22 mouse cellular contexts compared by ENCODE assay signal in genomic region chr6:29049926-29050325, GRCm38 (mm10). TPM values are rescaled to one million over a fixed set of nuclear protein-coding genes. Genes with fewer than 3 reads are reported as not detected.
A peak's percentile ranks its signal among the peaks of the same experiment; 100 is the strongest.
DNase-seq lines count a peak whose midpoint lies in the region; ATAC-seq and TF ChIP-seq lines count a peak whose summit lies in the region.
"Had no signal": no experiment of that assay in that cellular context is flagged by ENCODE, and none has a peak within 500 bp of the region (broad histone marks: within the 10 kb centered on the region; RNA-seq: fewer than 3 reads in every experiment).

No protein-coding gene starts in this region.

- no peaks in the 10 kb centered on the region for H3K27me3 ChIP-seq in kidney, adult 2 months (replicated peaks; ENCODE audit: control insufficient read depth, insufficient read depth, low read length)
- no peaks in the 10 kb centered on the region for H3K27me3 ChIP-seq in kidney, embryonic 15.5 days
- H3K27me3 ChIP-seq in Patski, result no peaks in the 10 kb centered on the region
- no peaks in the 10 kb centered on the region for H3K27me3 ChIP-seq in kidney, embryonic 16.5 days (ENCODE audit: insufficient read depth, low read length)
- no peaks in the 10 kb centered on the region for H3K27me3 ChIP-seq in neural tube, embryonic 14.5 days (ENCODE audit: control insufficient read depth, insufficient read depth, low read length)
- H3K27me3 ChIP-seq in midbrain, embryonic 10.5 days (ENCODE audit: low read depth, poor library complexity, severe bottlenecking), result no peaks in the 10 kb centered on the region

- no peaks in the 10 kb centered on the region for H3K9me3 ChIP-seq in kidney, embryonic 15.5 days (replicated peaks)
- no peaks in the 10 kb centered on the region for H3K9me3 ChIP-seq in kidney, embryonic 16.5 days (ENCODE audit: low read length)
- no peaks in the 10 kb centered on the region for H3K9me3 ChIP-seq in neural tube, embryonic 14.5 days (ENCODE audit: control insufficient read depth, low read length)
- no peaks in the 10 kb centered on the region for H3K9me3 ChIP-seq in midbrain, embryonic 10.5 days (replicated peaks)
- H3K9me3 ChIP-seq: embryonic facial prominence, embryonic 12.5 days; heart, embryonic 10.5 days had no signal

- H3K36me3 ChIP-seq in kidney, adult 2 months (ENCODE audit: control insufficient read depth, insufficient read depth, low read length), result no peaks in the 10 kb centered on the region
- H3K36me3 ChIP-seq in kidney, embryonic 15.5 days, result no peaks in the 10 kb centered on the region
- no peaks in the 10 kb centered on the region for H3K36me3 ChIP-seq in kidney, embryonic 16.5 days (ENCODE audit: insufficient read depth, low read length)
- no peaks in the 10 kb centered on the region for H3K36me3 ChIP-seq in neural tube, embryonic 14.5 days (ENCODE audit: control insufficient read depth, insufficient read depth, low read length)
- H3K36me3 ChIP-seq in midbrain, embryonic 10.5 days, result no peaks in the 10 kb centered on the region
- H3K36me3 ChIP-seq: embryonic facial prominence, embryonic 12.5 days; heart, embryonic 10.5 days had no signal

- TF ChIP-seq CTCF in kidney, adult 2 months (conservative IDR thresholded peaks at IDR 0.05; ENCODE audit: insufficient read depth, insufficient read length, low read depth, low read length), result no peak
- TF ChIP-seq CTCF in Patski (IDR thresholded peaks at IDR 0.05), result no peak

- no peak overlapping the region for H3K4me3 ChIP-seq in kidney, adult 2 months (ENCODE audit: insufficient read depth, low read depth, low read length)
- no peak overlapping the region for H3K4me3 ChIP-seq in kidney, embryonic 15.5 days (replicated peaks)
- H3K4me3 ChIP-seq in kidney, embryonic 16.5 days (ENCODE audit: low read length), result no peak overlapping the region
- H3K4me3 ChIP-seq in neural tube, embryonic 14.5 days (ENCODE audit: low read depth, low read length), result no peak overlapping the region
- no peak overlapping the region for H3K4me3 ChIP-seq in midbrain, embryonic 10.5 days
- H3K4me3 ChIP-seq: embryonic facial prominence, embryonic 12.5 days; heart, embryonic 10.5 days had no signal

- no peak overlapping the region for H3K4me2 ChIP-seq in kidney, embryonic 15.5 days
- H3K4me2 ChIP-seq in kidney, embryonic 16.5 days (replicated peaks; ENCODE audit: low read depth, low read length), result no peak overlapping the region
- no peak overlapping the region for H3K4me2 ChIP-seq in neural tube, embryonic 14.5 days (ENCODE audit: low read depth, low read length)
- H3K4me2 ChIP-seq: embryonic facial prominence, embryonic 12.5 days; hindbrain, embryonic 14.5 days had no signal

- CTCF ChIA-PET in Patski (lab: Charles Lee), result interaction anchor here (0.9 to 3.2 kb wide), 6 partner anchors 10 to 520 kb away, joined by 3 to 11 read pairs (median 4); no protein-coding TSS in a partner anchor

- no peak overlapping the region for H3K27ac ChIP-seq in kidney, adult 2 months (ENCODE audit: insufficient read depth, low read depth, low read length)
- no peak overlapping the region for H3K27ac ChIP-seq in kidney, embryonic 15.5 days
- H3K27ac ChIP-seq in kidney, embryonic 16.5 days (ENCODE audit: low read length), result no peak overlapping the region
- H3K27ac ChIP-seq in neural tube, embryonic 14.5 days (ENCODE audit: low read depth, low read length), result no peak overlapping the region
- no peak overlapping the region for H3K27ac ChIP-seq in midbrain, embryonic 10.5 days (replicated peaks)
- H3K27ac ChIP-seq: embryonic facial prominence, embryonic 12.5 days; heart, embryonic 10.5 days; hindbrain, embryonic 14.5 days had no signal

- TF ChIP-seq POLR2A in kidney, adult 2 months (IDR thresholded peaks at IDR 0.05; ENCODE audit: low read depth, low read length), result no peak

- in situ Hi-C loops in Patski (cut with MboI; ENCODE audit: low pct_unique_long_range_greater_than_20kb), result no loop called here

- DNase-seq in kidney, adult 2 months, result peak; percentile 82
- no peak for DNase-seq in Patski (ENCODE audit: low read depth, low spot score)
- no peak for DNase-seq in cerebellum, adult 11 months
- no peak for DNase-seq in midbrain, embryonic 10.5 days (ENCODE audit: low spot score)
- DNase-seq: adrenal gland, adult 8-10 months; adrenal gland, postnatal 36 days; cerebellum, adult 9-10 months; cerebellum, postnatal 25 days; gastrocnemius, postnatal 10 days; heart, adult 18-20 months; heart, postnatal 10 days had no signal

- POLR2A ChIA-PET in Patski (lab: Charles Lee), result interaction anchor here (0.7 to 0.8 kb wide), 2 partner anchors 12 to 15 kb away, joined by 3 read pairs; no protein-coding TSS in a partner anchor

- ATAC-seq in kidney, embryonic 15.5 days (replicated peaks; ENCODE audit: low FRiP score), result no peak
- peak; percentile 85 for ATAC-seq in Patski
- 0 out of 2 replicates have a peak, but pooled peaks have one; percentile 53 for ATAC-seq in kidney, embryonic 16.5 days (ENCODE audit: low FRiP score, low TSS enrichment)
- ATAC-seq in neural tube, embryonic 14.5 days (ENCODE audit: low read depth), result 0 out of 2 replicates have a peak, but pooled peaks have one; percentile 14
- ATAC-seq: forebrain, embryonic 16.5 days had no signal

- peaks cover 20% of the 10 kb centered on the region for H3K4me1 ChIP-seq in kidney, adult 2 months (ENCODE audit: control insufficient read depth, insufficient read depth, low read length)
- peaks cover 28% of the 10 kb centered on the region for H3K4me1 ChIP-seq in kidney, embryonic 15.5 days
- H3K4me1 ChIP-seq in kidney, embryonic 16.5 days (ENCODE audit: insufficient read depth, low read length), result 0 out of 2 replicates have a peak, but pooled peaks cover 5% of the 10 kb centered on the region
- peaks cover 13% of the 10 kb centered on the region for H3K4me1 ChIP-seq in neural tube, embryonic 14.5 days (ENCODE audit: control insufficient read depth, insufficient read depth, low read length)
- peaks cover 10% of the 10 kb centered on the region for H3K4me1 ChIP-seq in midbrain, embryonic 10.5 days
- H3K4me1 ChIP-seq: embryonic facial prominence, embryonic 12.5 days; heart, embryonic 10.5 days had no signal

- WGBS in kidney, adult 2 months, result 34% methylated on average over 5 of the region's 5 CpGs
- 53% methylated on average over 5 of the region's 5 CpGs for WGBS in kidney, embryonic 15.5 days
- WGBS in kidney, embryonic 16.5 days, result 44% methylated on average over 5 of the region's 5 CpGs
- WGBS in neural tube, embryonic 14.5 days, result 48% methylated on average over 5 of the region's 5 CpGs
- 71% methylated on average over 5 of the region's 5 CpGs for WGBS in midbrain, embryonic 10.5 days

- H3K9ac ChIP-seq in kidney, embryonic 15.5 days, result no peak overlapping the region
- no peak overlapping the region for H3K9ac ChIP-seq in kidney, embryonic 16.5 days (replicated peaks; ENCODE audit: low read length)
- H3K9ac ChIP-seq in neural tube, embryonic 14.5 days (replicated peaks; ENCODE audit: low read depth, low read length), result no peak overlapping the region
- H3K9ac ChIP-seq: embryonic facial prominence, embryonic 12.5 days; hindbrain, embryonic 14.5 days had no signal

RNA-seq across cellular contexts. Expression of gene Lep, which starts 10.1 kb away (rescaled TPM):
- 1.4 and 2.6 TPM in 2 replicates for polyA plus RNA-seq in kidney, adult 2 months (2012; rRNA removed)
- not detected in 2 replicates for polyA plus RNA-seq in kidney, embryonic 15.5 days (2015; fragmentation: Nextera tagmentation; extraction: Ambion mirVana)
- 0.05 TPM for polyA plus RNA-seq in Patski (2021)
- polyA plus RNA-seq in kidney, embryonic 16.5 days (2015; fragmentation: Nextera tagmentation; extraction: Ambion mirVana), result not detected in 2 replicates
- polyA plus RNA-seq in neural tube, embryonic 14.5 days (2014; fragmentation: Nextera tagmentation; extraction: Ambion mirVana), result 0.05 TPM in 1 of 2 replicates, not detected in the other
- polyA plus RNA-seq in midbrain, embryonic 10.5 days (2016; fragmentation: Nextera tagmentation; extraction: Ambion mirVana), result not detected in 2 replicates
- polyA plus RNA-seq: cortical plate, adult 2 months; embryonic facial prominence, embryonic 12.5 days; forebrain, embryonic 11.5 days; forebrain, embryonic 16.5 days; frontal cortex, adult 2 months; heart, embryonic 10.5 days; heart, embryonic 14.5 days; hindbrain, embryonic 14.5 days had no signal
